27 mouse cellular contexts compared by ENCODE assay signal in the genomic region with DNA sequence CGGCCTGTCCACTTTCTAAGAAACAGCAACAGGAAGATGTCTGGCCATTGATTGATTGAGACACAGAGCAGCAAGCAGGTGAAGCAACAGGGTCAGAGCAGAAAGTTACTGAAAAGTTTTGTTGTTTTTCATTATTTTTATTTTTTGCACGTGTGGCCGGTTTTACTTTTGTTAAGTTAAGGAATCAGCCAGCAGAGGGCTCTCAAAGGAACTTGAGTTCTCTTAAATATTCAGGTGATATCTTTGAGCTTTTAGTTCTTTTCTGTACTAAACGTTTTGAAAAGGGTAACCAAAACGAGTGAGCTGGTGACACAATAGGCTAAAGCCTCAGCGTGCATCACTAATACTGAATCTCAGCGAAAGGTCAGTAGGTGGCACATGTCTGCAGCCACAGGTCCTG. TPM values are rescaled to one million over a fixed set of nuclear protein-coding genes. Genes with fewer than 3 reads are reported as not detected.
A peak's percentile ranks its signal among the peaks of the same experiment; 100 is the strongest.
DNase-seq lines count a peak whose midpoint lies in the region; ATAC-seq and TF ChIP-seq lines count a peak whose summit lies in the region.
"Had no signal": no experiment of that assay in that cellular context is flagged by ENCODE, and none has a peak within 500 bp of the region (broad histone marks: within the 10 kb centered on the region; RNA-seq: fewer than 3 reads in every experiment).

No protein-coding gene starts in this region.

- H3K27me3 ChIP-seq in hindbrain, postnatal 0 days (ENCODE audit: insufficient read depth, low read length) = no peaks in the 10 kb centered on the region
- H3K27me3 ChIP-seq in hindbrain, embryonic 13.5 days = no peaks in the 10 kb centered on the region
- no peaks in the 10 kb centered on the region for H3K27me3 ChIP-seq in lung, postnatal 0 days (replicated peaks; ENCODE audit: insufficient read depth, low read length)
- H3K27me3 ChIP-seq: embryonic facial prominence, embryonic 13.5 days; forebrain, embryonic 13.5 days; lung, embryonic 15.5 days had no signal

- H3K9ac ChIP-seq in hindbrain, postnatal 0 days (replicated peaks; ENCODE audit: low read length) = no peak overlapping the region
- no peak overlapping the region for H3K9ac ChIP-seq in hindbrain, embryonic 13.5 days
- no peak overlapping the region for H3K9ac ChIP-seq in lung, postnatal 0 days (replicated peaks; ENCODE audit: low read depth)
- H3K9ac ChIP-seq: embryonic facial prominence, embryonic 13.5 days; forebrain, embryonic 13.5 days; liver, embryonic 14.5 days; lung, embryonic 15.5 days had no signal

- no peak for ATAC-seq in hindbrain, postnatal 0 days
- ATAC-seq in hindbrain, embryonic 13.5 days (ENCODE audit: low FRiP score) = no peak
- no peak for ATAC-seq in lung, postnatal 0 days
- ATAC-seq: activated CD4-positive, CD25-positive, alpha-beta regulatory T cell, adult 4 months; forebrain, embryonic 13.5 days; hindbrain, embryonic 16.5 days had no signal

- no peak overlapping the region for H3K4me3 ChIP-seq in hindbrain, postnatal 0 days (ENCODE audit: low read length)
- H3K4me3 ChIP-seq in hindbrain, embryonic 13.5 days = no peak overlapping the region
- H3K4me3 ChIP-seq in lung, postnatal 0 days (ENCODE audit: low read depth, low read length) = no peak overlapping the region
- H3K4me3 ChIP-seq: embryonic facial prominence, embryonic 13.5 days; erythroblast, embryonic 14.5 days; forebrain, embryonic 13.5 days; gastrocnemius, adult 2 months; lung, embryonic 15.5 days had no signal

- no peak for TF ChIP-seq EP300 in lung, postnatal 0 days (IDR thresholded peaks at IDR 0.05)

- DNase-seq in hindbrain, postnatal 0 days (ENCODE audit: low spot score) = peak; percentile 42
- no peak for DNase-seq in lung, postnatal 0 days (ENCODE audit: low spot score)
- no peak for DNase-seq in lung, postnatal 4 days
- DNase-seq in B cell, adult 2 months = peak; percentile 35 to 38
- peak; percentile 45 for DNase-seq in induced T-regulatory cell, adult 2 months (ENCODE audit: low read depth)
- DNase-seq in cerebellum, postnatal 14 days = no peak
- DNase-seq in layer of hippocampus, adult 18-20 months (ENCODE audit: low spot score in 2 of 2) = no peak
- DNase-seq: adrenal gland, adult 8-10 months; cerebellum, adult 18-20 months; cerebellum, postnatal 25 days; gastrocnemius, adult 2 months; kidney, adult 2 months; kidney, postnatal 10 days had no signal

- no peaks in the 10 kb centered on the region for H3K36me3 ChIP-seq in hindbrain, postnatal 0 days (ENCODE audit: insufficient read depth, low read length)
- no peaks in the 10 kb centered on the region for H3K36me3 ChIP-seq in hindbrain, embryonic 13.5 days
- no peaks in the 10 kb centered on the region for H3K36me3 ChIP-seq in lung, postnatal 0 days (ENCODE audit: insufficient read depth, low read length)
- H3K36me3 ChIP-seq: embryonic facial prominence, embryonic 13.5 days; G1E; lung, embryonic 15.5 days had no signal

- H3K27ac ChIP-seq in hindbrain, postnatal 0 days = no peak overlapping the region
- H3K27ac ChIP-seq in hindbrain, embryonic 13.5 days = no peak overlapping the region
- no peak overlapping the region for H3K27ac ChIP-seq in lung, postnatal 0 days (ENCODE audit: low read length)
- H3K27ac ChIP-seq: embryonic facial prominence, embryonic 13.5 days; forebrain, embryonic 13.5 days; gastrocnemius, adult 2 months; liver, embryonic 14.5 days; lung, embryonic 15.5 days had no signal

- H3K9me3 ChIP-seq in hindbrain, postnatal 0 days (ENCODE audit: low read length) = no peaks in the 10 kb centered on the region
- no peaks in the 10 kb centered on the region for H3K9me3 ChIP-seq in hindbrain, embryonic 13.5 days
- H3K9me3 ChIP-seq in lung, postnatal 0 days (ENCODE audit: low read length) = no peaks in the 10 kb centered on the region
- H3K9me3 ChIP-seq: embryonic facial prominence, embryonic 13.5 days; forebrain, embryonic 13.5 days; G1E; lung, embryonic 15.5 days had no signal

- 69% methylated on average over 7 of the region's 7 CpGs for WGBS in hindbrain, postnatal 0 days
- 76% methylated on average over 7 of the region's 7 CpGs for WGBS in hindbrain, embryonic 13.5 days
- WGBS in lung, postnatal 0 days = 65% methylated on average over 7 of the region's 7 CpGs

- TF ChIP-seq CTCF in hindbrain, postnatal 0 days (IDR thresholded peaks at IDR 0.05; ENCODE audit: low read depth) = peak; percentile 18; the same call in 1 of the 2 replicates
- TF ChIP-seq CTCF in lung, postnatal 0 days (IDR thresholded peaks at IDR 0.05) = peak; percentile 28; the same call in 1 of the 2 replicates

- H3K4me2 ChIP-seq in hindbrain, postnatal 0 days (ENCODE audit: low read depth, low read length) = no peak overlapping the region
- H3K4me2 ChIP-seq in hindbrain, embryonic 13.5 days = no peak overlapping the region
- H3K4me2 ChIP-seq in lung, postnatal 0 days (replicated peaks; ENCODE audit: low read depth, low read length) = no peak overlapping the region
- H3K4me2 ChIP-seq: embryonic facial prominence, embryonic 13.5 days; forebrain, embryonic 13.5 days; lung, embryonic 15.5 days; midbrain, embryonic 11.5 days had no signal

- no peaks in the 10 kb centered on the region for H3K4me1 ChIP-seq in hindbrain, postnatal 0 days (ENCODE audit: insufficient read depth, low read length)
- no peaks in the 10 kb centered on the region for H3K4me1 ChIP-seq in hindbrain, embryonic 13.5 days (replicated peaks)
- H3K4me1 ChIP-seq in lung, postnatal 0 days (ENCODE audit: insufficient read depth, low read depth, low read length) = no peaks in the 10 kb centered on the region
- H3K4me1 ChIP-seq: embryonic facial prominence, embryonic 13.5 days; forebrain, embryonic 13.5 days; lung, embryonic 15.5 days had no signal

RNA-seq across cellular contexts. Expression of a gene that starts 26.6 kb away (rescaled TPM):
- total RNA-seq in hindbrain, postnatal 0 days (2014; rRNA removed) = not detected in 2 replicates
- 0.18 and 0.19 TPM in 2 replicates for polyA plus RNA-seq in hindbrain, postnatal 0 days (2015; fragmentation: Nextera tagmentation; extraction: Ambion mirVana)
- 0.45 and 0.51 TPM in 2 replicates for polyA plus RNA-seq in hindbrain, embryonic 13.5 days (2015; fragmentation: Nextera tagmentation; extraction: Ambion mirVana)
- 0.13 and 0.19 TPM in 2 replicates for polyA plus RNA-seq in lung, postnatal 0 days (2015; fragmentation: Nextera tagmentation; extraction: Ambion mirVana)
- not detected for total RNA-seq in layer of hippocampus, adult 18-20 months (2021)
- total RNA-seq: adrenal gland, adult 8-10 months; gastrocnemius, adult 2 months; hematopoietic stem cell, adult 5-6 weeks; layer of hippocampus, adult 8-10 months; left cerebral cortex, postnatal 36 days had no signal
- polyA plus RNA-seq: activated CD4-positive, CD25-positive, alpha-beta regulatory T cell, adult 4 months; erythroblast, embryonic 14.5 days; G1E; limb, embryonic 14.5 days had no signal

RNA-seq across cellular contexts. Expression of a gene that starts 46.7 kb away (rescaled TPM):
- total RNA-seq in hindbrain, postnatal 0 days (2014; rRNA removed) = 38.2 TPM in 2 replicates
- polyA plus RNA-seq in hindbrain, postnatal 0 days (2015; fragmentation: Nextera tagmentation; extraction: Ambion mirVana) = 8.6 and 9.1 TPM in 2 replicates
- polyA plus RNA-seq in hindbrain, embryonic 13.5 days (2015; fragmentation: Nextera tagmentation; extraction: Ambion mirVana) = 13.0 and 13.8 TPM in 2 replicates
- polyA plus RNA-seq in lung, postnatal 0 days (2015; fragmentation: Nextera tagmentation; extraction: Ambion mirVana) = 6.2 and 7.5 TPM in 2 replicates
- 10 to 100 TPM; 35.8 to 36.1 TPM for total RNA-seq in layer of hippocampus, adult 18-20 months (2021)

Comparison
In these comparisons a context has a peak if more than half of its experiments do, and no peak if none do; other contexts are left out.
1. DNase-seq: peak in hindbrain, postnatal 0 days (single experiment), B cell, adult 2 months (2 of 2) and induced T-regulatory cell, adult 2 months (single experiment); none in lung, postnatal 0 days (single experiment), lung, postnatal 4 days (0 of 2), cerebellum, postnatal 14 days (0 of 2) and layer of hippocampus, adult 18-20 months (0 of 2).